Mouse (Mus musculus) left cerebral cortex, postnatal 36 days (tissue): ENCODE data around the gene Efl1. TPM values are rescaled to one million over a fixed set of nuclear protein-coding genes. Genes with fewer than 3 reads are reported as not detected.

Experiments used
- DNase-seq, 2 experiments: peaks; one replicate each; pipeline ENCODE4 v3.0.0; 2021 to 2022; ENCODE audit warnings: low spot score in 2 of 2, mixed read lengths in 1 of 2
- intact Hi-C: fragments of 180-260 bp; cut with DNase I; formaldehyde crosslinking; loops from one replicate; pipeline ENCODE4 v1.15.1; 2025
- total RNA-seq, 2 experiments: library from RNA; stranded (reverse); gene quantifications; 2 replicates each; pipeline ENCODE4 v1.2.3; 2021

Gene Efl1
- total RNA-seq, 2 experiments from 2014 or later, result 14.3 to 17.2 TPM

GRCm38 (mm10) chr7:82792644-82793043, 144.2 kb downstream of the Efl1 start:
- intact Hi-C loops, result no loop called here
- DNase-seq, result no peak

GRCm38 (mm10) chr7:82793111-82793510, 144.7 kb downstream of the Efl1 start:
- DNase-seq, result no peak
- intact Hi-C loops, result no loop called here

- intact Hi-C loops, result no loop called here
- no peak for DNase-seq
Measured at GRCm38 (mm10) chr7:82794542-82794941, 146.1 kb downstream of the Efl1 start.

- no peak for DNase-seq
- intact Hi-C loops, result no loop called here
Measured at GRCm38 (mm10) chr7:82802206-82802605, 153.8 kb downstream of the Efl1 start.

- DNase-seq, result no peak
- intact Hi-C loops, result no loop called here
Measured at GRCm38 (mm10) chr7:82808257-82808656, 159.8 kb downstream of the Efl1 start.

- DNase-seq, result no peak
- intact Hi-C loops, result no loop called here
Measured at GRCm38 (mm10) chr7:82809126-82809525, 160.7 kb downstream of the Efl1 start.

- intact Hi-C loops, result no loop called here
- DNase-seq, result no peak
Measured at GRCm38 (mm10) chr7:82810799-82811139, 162.4 kb downstream of the Efl1 start.

GRCm38 (mm10) chr7:82811140-82811851, 162.9 kb downstream of the Efl1 start:
- DNase-seq, result no peak
- intact Hi-C loops, result no loop called here

- intact Hi-C loops, result no loop called here
Measured at GRCm38 (mm10) chr7:82812186-82813155, 164.1 kb downstream of the Efl1 start.

GRCm38 (mm10) chr7:82819541-82819940, 171.1 kb downstream of the Efl1 start:
- intact Hi-C loops, result no loop called here
- no peak for DNase-seq

More at GRCm38 (mm10) chr7:82812186-82813155, 164.1 kb downstream of the Efl1 start:
- DNase-seq, result no peak

GRCm38 (mm10) chr7:82820661-82821060, 172.2 kb downstream of the Efl1 start:
- intact Hi-C loops, result no loop called here
- DNase-seq, result no peak

- DNase-seq, result no peak
Measured at GRCm38 (mm10) chr7:82821501-82821900, 173.1 kb downstream of the Efl1 start.

GRCm38 (mm10) chr7:82822528-82822927, 174.1 kb downstream of the Efl1 start:
- DNase-seq, result no peak
- intact Hi-C loops, result no loop called here

More at GRCm38 (mm10) chr7:82821501-82821900, 173.1 kb downstream of the Efl1 start:
- intact Hi-C loops, result no loop called here

Other genes with a start within 250 kb of the Efl1 start
- gene Saxo2, start 86 bp upstream of the Efl1 start, total RNA-seq, result 10 to 100 TPM; 11.5 to 11.6 TPM
- gene Mex3b, start 218.7 kb downstream of the Efl1 start, total RNA-seq, result 10 to 100 TPM; 22.9 to 31.4 TPM